Mouse (Mus musculus): ENCODE data around the gene Gm15085. TPM values are rescaled to one million over a fixed set of nuclear protein-coding genes. Genes with fewer than 3 reads are reported as not detected.
"Not testable (repeated sequence)": the region's sequence is repeated elsewhere in the genome, so short reads cannot be mapped to it uniquely, and the experiment has no call there.

Gene Gm15085
- polyA plus RNA-seq (2014; fragmentation: Nextera tagmentation; extraction: Ambion mirVana): not detected in 2 replicates

- H3K9ac ChIP-seq (ENCODE audit: low read length); ATAC-seq (ENCODE audit: insufficient read depth, low FRiP score, low TSS enrichment); H3K4me1 ChIP-seq (ENCODE audit: control insufficient read depth, insufficient read depth, low read length): not testable (repeated sequence)
Observed at GRCm38 (mm10) chrX:149447317-149447716, at the start of gene Gm15085. TSS of gene Gm15085 (plus strand) at chrX:149447617.

More at GRCm38 (mm10) chrX:149447317-149447716, at the start of gene Gm15085:
- H3K4me3 ChIP-seq (ENCODE audit: low read depth, low read length); H3K9me3 ChIP-seq (ENCODE audit: control insufficient read depth, low read length); H3K27me3 ChIP-seq (ENCODE audit: control insufficient read depth, insufficient read depth, low read length); H3K36me3 ChIP-seq (ENCODE audit: control insufficient read depth, insufficient read depth, low read length); H3K27ac ChIP-seq (ENCODE audit: low read depth, low read length); DNase-seq (ENCODE audit: low spot score); H3K4me2 ChIP-seq (ENCODE audit: low read depth): not testable (repeated sequence)
- no CpG with 5 or more reads among the region's 6 CpGs for WGBS

Other genes starting within 250 kb of the Gm15085 start
- gene Gm15093, start 175.2 kb upstream of the Gm15085 start, polyA plus RNA-seq (2014; fragmentation: Nextera tagmentation; extraction: Ambion mirVana): not detected in 2 replicates
- not detected in 2 replicates for gene Gm10439, start 147.0 kb downstream of the Gm15085 start, polyA plus RNA-seq (2014; fragmentation: Nextera tagmentation; extraction: Ambion mirVana)